Mouse (Mus musculus) midbrain, embryonic 13.5 days (tissue): ENCODE measurements around the gene Manba. TPM values are rescaled to one million over a fixed set of nuclear protein-coding genes. Genes with fewer than 3 reads are reported as not detected.
"Not testable (repeated sequence)": the region's sequence is repeated elsewhere in the genome, so short reads cannot be mapped to it uniquely, and the experiment has no call there.

Source experiments
- ATAC-seq: fragments of 200-750 bp; cut with Nextera tagmentation; 2 replicates; pipeline ENCODE4 v1.8.0; 2017; ENCODE audit warnings: mild to moderate bottlenecking, moderate TSS enrichment, moderate library complexity
- H3K27ac ChIP-seq: fragments of 300-500 bp; sonication (generic); 2 replicates; pipeline ENCODE4 v1.5.1; 2015; ENCODE audit warnings: inconsistent platforms, mild to moderate bottlenecking, moderate library complexity
- H3K27me3 ChIP-seq: fragments of 300-500 bp; sonication (generic); 2 replicates; pipeline ENCODE4 v1.6.1; 2015; ENCODE audit warnings: mild to moderate bottlenecking, inconsistent platforms
- H3K36me3 ChIP-seq: fragments of 300-500 bp; sonication (generic); 2 replicates; pipeline ENCODE4 v1.6.1; 2015; ENCODE audit warnings: mild to moderate bottlenecking, inconsistent platforms
- H3K4me1 ChIP-seq: fragments of 300-500 bp; sonication (generic); replicated peaks from 2 replicates; pipeline ENCODE4 v1.6.1; 2015; ENCODE audit warnings: inconsistent platforms
- H3K4me2 ChIP-seq: fragments of 300-500 bp; sonication (generic); replicated peaks from 2 replicates; pipeline ENCODE4 v1.6.1; 2015; ENCODE audit warnings: moderate library complexity, mild to moderate bottlenecking, inconsistent platforms
- H3K4me3 ChIP-seq: fragments of 300-500 bp; sonication (generic); replicated peaks from 2 replicates; pipeline ENCODE4 v1.5.1; 2015; ENCODE audit warnings: mild to moderate bottlenecking, inconsistent platforms
- H3K9ac ChIP-seq: fragments of 300-500 bp; sonication (generic); replicated peaks from 2 replicates; pipeline ENCODE4 v1.6.1; 2015; ENCODE audit warnings: mild to moderate bottlenecking, inconsistent platforms
- H3K9me3 ChIP-seq: fragments of 300-500 bp; sonication (generic); 2 replicates; pipeline ENCODE4 v1.6.1; 2016; ENCODE audit warnings: mild to moderate bottlenecking, inconsistent platforms
- WGBS: fragments of 180-500 bp; shearing (Covaris S2); methylation state at CpG from one replicate; pipeline ENCODE4 v1.1.7; 2015; 5-methylcytosine and 5-hydroxymethylcytosine counted together
- polyA plus RNA-seq: library from polyadenylated mRNA; unstranded; fragments of >200 nt; fragmentation: Nextera tagmentation; extraction: Ambion mirVana; gene quantifications from 2 replicates; pipeline ENCODE4 v1.2.1, GENCODE M21; 2015

Manba gene
- polyA plus RNA-seq, 1 experiment from 2014 or later: 5.0 TPM

GRCm38 (mm10) chr3:135469146-135469545, 16.3 kb upstream of the Manba start:
- Histone ChIP-seq H3K4me2 (no peak overlapping the region), H3K9ac (no peak overlapping the region), H3K27ac (no peak overlapping the region), H3K4me1 (no peaks in the 10 kb centered on the region), H3K27me3 (no peaks in the 10 kb centered on the region), H3K36me3 (no peaks in the 10 kb centered on the region), H3K4me3 (no peak overlapping the region), H3K9me3 (no peaks in the 10 kb centered on the region)
- 0 out of 2 replicates have a peak, but pooled peaks have one; percentile 38 for ATAC-seq
- 58% methylated on average over 3 of the region's 3 CpGs for WGBS

- WGBS: 57% methylated on average over 4 of the region's 4 CpGs
- Histone ChIP-seq H3K4me3 (no peak overlapping the region), H3K4me1 (no peaks in the 10 kb centered on the region), H3K36me3 (no peaks in the 10 kb centered on the region), H3K9me3 (no peaks in the 10 kb centered on the region), H3K27ac (no peak overlapping the region), H3K9ac (no peak overlapping the region), H3K27me3 (no peaks in the 10 kb centered on the region), H3K4me2 (no peak overlapping the region)
- peak; percentile 51; the same call in 1 of the 2 replicates for ATAC-seq
Measured at GRCm38 (mm10) chr3:135469974-135470373, 15.4 kb upstream of the Manba start.

- no peak for ATAC-seq
- no peak overlapping the region for H3K27ac ChIP-seq
- 97% methylated on average over 1 of the region's 1 CpGs for WGBS
Measured at GRCm38 (mm10) chr3:135470823-135471222, 14.6 kb upstream of the Manba start.

GRCm38 (mm10) chr3:135475025-135475424, 10.4 kb upstream of the Manba start:
- Histone ChIP-seq H3K9ac (no peak overlapping the region), H3K4me2 (no peak overlapping the region), H3K27me3 (no peaks in the 10 kb centered on the region), H3K4me1 (no peaks in the 10 kb centered on the region), H3K9me3 (no peaks in the 10 kb centered on the region), H3K4me3 (no peak overlapping the region), H3K36me3 (no peaks in the 10 kb centered on the region), H3K27ac (no peak overlapping the region)
- 90% methylated on average over 8 of the region's 8 CpGs for WGBS
- ATAC-seq: no peak

More at GRCm38 (mm10) chr3:135470823-135471222, 14.6 kb upstream of the Manba start:
- Histone ChIP-seq H3K9ac (no peak overlapping the region), H3K4me1 (no peaks in the 10 kb centered on the region), H3K4me2 (no peak overlapping the region), H3K36me3 (no peaks in the 10 kb centered on the region), H3K27me3 (no peaks in the 10 kb centered on the region), H3K4me3 (no peak overlapping the region), H3K9me3 (no peaks in the 10 kb centered on the region)

- Histone ChIP-seq H3K4me1 (no peaks in the 10 kb centered on the region), H3K27ac (no peak overlapping the region), H3K4me3 (no peak overlapping the region), H3K27me3 (no peaks in the 10 kb centered on the region), H3K9me3 (no peaks in the 10 kb centered on the region), H3K36me3 (no peaks in the 10 kb centered on the region), H3K9ac (no peak overlapping the region), H3K4me2 (no peak overlapping the region)
- WGBS: 82% methylated on average over 6 of the region's 6 CpGs
- no peak for ATAC-seq
Measured at GRCm38 (mm10) chr3:135476286-135476685, 9.1 kb upstream of the Manba start.

- H3K27ac ChIP-seq: no peak overlapping the region
- no peaks in the 10 kb centered on the region for H3K9me3 ChIP-seq
- no peak for ATAC-seq
- no peaks in the 10 kb centered on the region for H3K4me1 ChIP-seq
- H3K4me2 ChIP-seq: no peak overlapping the region
- no peaks in the 10 kb centered on the region for H3K36me3 ChIP-seq
- no peak overlapping the region for H3K4me3 ChIP-seq
- H3K9ac ChIP-seq: no peak overlapping the region
- 95% methylated on average over 2 of the region's 2 CpGs for WGBS
- H3K27me3 ChIP-seq: no peaks in the 10 kb centered on the region
Measured at GRCm38 (mm10) chr3:135476977-135477376, 8.4 kb upstream of the Manba start.

- WGBS: 84% methylated on average over 5 of the region's 5 CpGs
- H3K36me3 ChIP-seq, H3K9me3 ChIP-seq, H3K27ac ChIP-seq, ATAC-seq, H3K27me3 ChIP-seq, H3K4me1 ChIP-seq, H3K4me3 ChIP-seq, H3K4me2 ChIP-seq, H3K9ac ChIP-seq: not testable (repeated sequence)
Measured at GRCm38 (mm10) chr3:135479090-135479489, 6.3 kb upstream of the Manba start.

GRCm38 (mm10) chr3:135480767-135481166, 4.6 kb upstream of the Manba start:
- Histone ChIP-seq H3K36me3 (no peaks in the 10 kb centered on the region), H3K27me3 (peaks cover 6% of the 10 kb centered on the region; the same call in 1 of the 2 replicates), H3K9ac (no peak overlapping the region), H3K4me2 (no peak overlapping the region), H3K9me3 (no peaks in the 10 kb centered on the region), H3K27ac (no peak overlapping the region), H3K4me1 (peaks cover 7% of the 10 kb centered on the region), H3K4me3 (no peak overlapping the region)
- ATAC-seq: no peak
- 93% methylated on average over 6 of the region's 6 CpGs for WGBS

GRCm38 (mm10) chr3:135481608-135482007, 3.8 kb upstream of the Manba start:
- no peak for ATAC-seq
- 85% methylated on average over 3 of the region's 3 CpGs for WGBS

GRCm38 (mm10) chr3:135484650-135485049, 761 bp upstream of the Manba start:
- Histone ChIP-seq H3K4me2 (peak overlapping the region; percentile 96), H3K4me3 (peak overlapping the region; percentile 62; the same call in 1 of the 2 replicates)
- not testable (repeated sequence) for H3K27ac ChIP-seq, H3K36me3 ChIP-seq, H3K9me3 ChIP-seq, H3K4me1 ChIP-seq, ATAC-seq, H3K27me3 ChIP-seq, H3K9ac ChIP-seq
- 92% methylated on average over 15 of the region's 15 CpGs for WGBS

More at GRCm38 (mm10) chr3:135481608-135482007, 3.8 kb upstream of the Manba start:
- H3K9me3 ChIP-seq: no peaks in the 10 kb centered on the region
- peaks cover 6% of the 10 kb centered on the region; the same call in 1 of the 2 replicates for H3K27me3 ChIP-seq
- H3K27ac ChIP-seq: no peak overlapping the region
- no peaks in the 10 kb centered on the region for H3K36me3 ChIP-seq
- no peak overlapping the region for H3K4me3 ChIP-seq
- H3K9ac ChIP-seq: no peak overlapping the region
- no peak overlapping the region for H3K4me2 ChIP-seq
- peaks cover 8% of the 10 kb centered on the region for H3K4me1 ChIP-seq

- peak overlapping the region; percentile 62 for H3K4me3 ChIP-seq
- H3K27me3 ChIP-seq: peaks cover 6% of the 10 kb centered on the region; the same call in 1 of the 2 replicates
- no peak for ATAC-seq
- peak overlapping the region; percentile 68 for H3K9ac ChIP-seq
- peaks cover 8% of the 10 kb centered on the region for H3K4me1 ChIP-seq
- H3K27ac ChIP-seq: no peak overlapping the region
- peak overlapping the region; percentile 96 for H3K4me2 ChIP-seq
- no peaks in the 10 kb centered on the region for H3K36me3 ChIP-seq
- no peaks in the 10 kb centered on the region for H3K9me3 ChIP-seq
- 17% methylated on average over 9 of the region's 9 CpGs for WGBS
Measured at GRCm38 (mm10) chr3:135485900-135486241, 460 bp downstream of the Manba start.

- H3K4me1 ChIP-seq: peaks cover 8% of the 10 kb centered on the region
- peak overlapping the region; percentile 96 for H3K4me2 ChIP-seq
- H3K4me3 ChIP-seq: peak overlapping the region; percentile 62
Measured at GRCm38 (mm10) chr3:135486351-135486750, 940 bp downstream of the Manba start.

GRCm38 (mm10) chr3:135487803-135488202, 2.4 kb downstream of the Manba start:
- H3K36me3 ChIP-seq: no peaks in the 10 kb centered on the region
- H3K4me2 ChIP-seq: no peak overlapping the region
- H3K4me3 ChIP-seq: no peak overlapping the region
- H3K27ac ChIP-seq: no peak overlapping the region
- no peaks in the 10 kb centered on the region for H3K9me3 ChIP-seq
- H3K9ac ChIP-seq: no peak overlapping the region
- H3K27me3 ChIP-seq: peaks cover 6% of the 10 kb centered on the region; the same call in 1 of the 2 replicates
- no peak for ATAC-seq
- peaks cover 8% of the 10 kb centered on the region for H3K4me1 ChIP-seq
- WGBS: 90% methylated on average over 4 of the region's 4 CpGs

More at GRCm38 (mm10) chr3:135486351-135486750, 940 bp downstream of the Manba start:
- Histone ChIP-seq H3K9me3 (no peaks in the 10 kb centered on the region), H3K9ac (no peak overlapping the region), H3K27ac (no peak overlapping the region), H3K36me3 (no peaks in the 10 kb centered on the region), H3K27me3 (peaks cover 6% of the 10 kb centered on the region; the same call in 1 of the 2 replicates)
- 77% methylated on average over 5 of the region's 5 CpGs for WGBS
- ATAC-seq: no peak
